In genomic region chr11:107950211-107950610, GRCm38 (mm10) we compare ENCODE assay signal across 15 mouse cellular contexts. TPM values are rescaled to one million over a fixed set of nuclear protein-coding genes. Genes with fewer than 3 reads are reported as not detected.
DNase-seq lines count a peak whose midpoint lies in the region; ATAC-seq and TF ChIP-seq lines count a peak whose summit lies in the region.
"Had no signal": no experiment of that assay in that cellular context is flagged by ENCODE, and none has a peak within 500 bp of the region (broad histone marks: within the 10 kb centered on the region; RNA-seq: fewer than 3 reads in every experiment).

No protein-coding gene starts in this region.

- intact Hi-C loops in heart, postnatal 36 days (cut with DNase I), result no loop called here

- peaks cover 4% of the 10 kb centered on the region; the same call in 1 of the 2 replicates for H3K36me3 ChIP-seq in hindbrain, postnatal 0 days (ENCODE audit: insufficient read depth, low read length)
- no peaks in the 10 kb centered on the region for H3K36me3 ChIP-seq in hindbrain, embryonic 14.5 days (replicated peaks; ENCODE audit: control insufficient read depth, insufficient read depth)
- H3K36me3 ChIP-seq: lung, embryonic 15.5 days had no signal

- peak overlapping the region; percentile 8; the same call in 1 of the 2 replicates for H3K27ac ChIP-seq in hindbrain, postnatal 0 days
- H3K27ac ChIP-seq in hindbrain, embryonic 14.5 days, result no peak overlapping the region
- H3K27ac ChIP-seq: embryonic facial prominence, embryonic 13.5 days; heart, embryonic 13.5 days; lung, embryonic 15.5 days; neural tube, embryonic 13.5 days had no signal

- TF ChIP-seq CTCF in hindbrain, postnatal 0 days (IDR thresholded peaks at IDR 0.05; ENCODE audit: low read depth), result no peak

- H3K4me2 ChIP-seq in hindbrain, postnatal 0 days (ENCODE audit: low read depth, low read length), result no peak overlapping the region
- no peak overlapping the region for H3K4me2 ChIP-seq in hindbrain, embryonic 14.5 days (replicated peaks)
- H3K4me2 ChIP-seq: embryonic facial prominence, embryonic 13.5 days; heart, embryonic 13.5 days; lung, embryonic 15.5 days; neural tube, embryonic 13.5 days had no signal

- no peak for ATAC-seq in hindbrain, postnatal 0 days
- ATAC-seq in hindbrain, embryonic 14.5 days (ENCODE audit: low FRiP score), result no peak

- H3K9ac ChIP-seq in hindbrain, postnatal 0 days (replicated peaks; ENCODE audit: low read length), result no peak overlapping the region
- no peak overlapping the region for H3K9ac ChIP-seq in hindbrain, embryonic 14.5 days
- H3K9ac ChIP-seq: embryonic facial prominence, embryonic 13.5 days; heart, embryonic 13.5 days; lung, embryonic 15.5 days; neural tube, embryonic 13.5 days had no signal

- peak; percentile 20 to 54 for DNase-seq in cerebellum, postnatal 25 days
- DNase-seq in cerebellum, adult 11-12 months, result no peak
- DNase-seq in hindbrain, postnatal 0 days (ENCODE audit: low spot score), result no peak
- DNase-seq in hindbrain, embryonic 14.5 days (ENCODE audit: low spot score), result no peak
- peak; percentile 29 to 54 for DNase-seq in gastrocnemius, adult 8-10 months (ENCODE audit: low spot score in 2 of 2)
- DNase-seq in heart, postnatal 36 days, result peak; percentile 23 to 25
- DNase-seq in right cerebral cortex, postnatal 10 days (ENCODE audit: low spot score in 2 of 2), result no peak
- DNase-seq in retina, embryonic 14.5 days (ENCODE audit: low spot score), result no peak
- DNase-seq: adrenal gland, adult 2 months; liver had no signal

- no peaks in the 10 kb centered on the region for H3K9me3 ChIP-seq in hindbrain, postnatal 0 days (ENCODE audit: low read length)
- H3K9me3 ChIP-seq in hindbrain, embryonic 14.5 days (ENCODE audit: control insufficient read depth, low read length), result no peaks in the 10 kb centered on the region
- H3K9me3 ChIP-seq: embryonic facial prominence, embryonic 13.5 days; heart, embryonic 13.5 days; lung, embryonic 15.5 days; neural tube, embryonic 13.5 days had no signal

- peaks cover 16% of the 10 kb centered on the region; the same call in 1 of the 2 replicates for H3K4me1 ChIP-seq in hindbrain, postnatal 0 days (ENCODE audit: insufficient read depth, low read length)
- H3K4me1 ChIP-seq in hindbrain, embryonic 14.5 days (replicated peaks; ENCODE audit: control insufficient read depth, insufficient read depth, low read length), result peaks cover 5% of the 10 kb centered on the region; the same call in 1 of the 2 replicates
- H3K4me1 ChIP-seq: embryonic facial prominence, embryonic 13.5 days; lung, embryonic 15.5 days; neural tube, embryonic 13.5 days had no signal

- no peaks in the 10 kb centered on the region for H3K27me3 ChIP-seq in hindbrain, postnatal 0 days (ENCODE audit: insufficient read depth, low read length)
- H3K27me3 ChIP-seq in hindbrain, embryonic 14.5 days (ENCODE audit: control insufficient read depth, insufficient read depth, low read length), result no peaks in the 10 kb centered on the region
- H3K27me3 ChIP-seq: embryonic facial prominence, embryonic 13.5 days; heart, embryonic 13.5 days; lung, embryonic 15.5 days; neural tube, embryonic 13.5 days had no signal

- no peak overlapping the region for H3K4me3 ChIP-seq in hindbrain, postnatal 0 days (ENCODE audit: low read length)
- H3K4me3 ChIP-seq in hindbrain, embryonic 14.5 days (replicated peaks; ENCODE audit: low read length), result no peak overlapping the region
- H3K4me3 ChIP-seq: embryonic facial prominence, embryonic 13.5 days; heart, embryonic 13.5 days; lung, embryonic 15.5 days; neural tube, embryonic 13.5 days had no signal

- 51% methylated on average over 9 of the region's 9 CpGs for WGBS in hindbrain, postnatal 0 days
- WGBS in hindbrain, embryonic 14.5 days, result 77% methylated on average over 9 of the region's 9 CpGs

RNA-seq across cellular contexts. Expression of gene Cacng5, which starts 35.4 kb away (rescaled TPM):
- 26.9 and 32.5 TPM in 2 replicates for total RNA-seq in hindbrain, postnatal 0 days (2014; rRNA removed)
- polyA plus RNA-seq in hindbrain, postnatal 0 days (2015; fragmentation: Nextera tagmentation; extraction: Ambion mirVana), result 21.4 and 22.0 TPM in 2 replicates
- polyA plus RNA-seq in hindbrain, embryonic 14.5 days (2014; fragmentation: Nextera tagmentation; extraction: Ambion mirVana), result 7.1 and 8.7 TPM in 2 replicates
- not detected for total RNA-seq in gastrocnemius, adult 8-10 months (2022)
- total RNA-seq in heart, postnatal 36 days (2021), result under 1 TPM in 1 of 2 experiments, not detected in 1; 0.05 TPM
- total RNA-seq: megakaryocyte-erythroid progenitor cell, adult 5-6 weeks had no signal

Comparison
In these comparisons a context has a peak if more than half of its experiments do, and no peak if none do; other contexts are left out.
1. DNase-seq: peak in cerebellum, postnatal 25 days (2 of 2), gastrocnemius, adult 8-10 months (2 of 2) and heart, postnatal 36 days (2 of 2); none in cerebellum, adult 11-12 months (single experiment), hindbrain, postnatal 0 days (single experiment), hindbrain, embryonic 14.5 days (single experiment), right cerebral cortex, postnatal 10 days (0 of 2) and retina, embryonic 14.5 days (single experiment).
2. RNA of gene Cacng5, which starts 35.4 kb away (total RNA-seq): 26.9 to 32.5 TPM in hindbrain, postnatal 0 days; 0.05 TPM in heart, postnatal 36 days and not detected in gastrocnemius, adult 8-10 months; every median in the first group is over 10 times any median in the second.